Mouse (Mus musculus): Measurements from ENCODE around the gene Apbb2. TPM values are rescaled to one million over a fixed set of nuclear protein-coding genes. Genes with fewer than 3 reads are reported as not detected.

The Apbb2 gene
- polyA plus RNA-seq, 2 experiments = 15.8 to 45.8 TPM

DNA sequence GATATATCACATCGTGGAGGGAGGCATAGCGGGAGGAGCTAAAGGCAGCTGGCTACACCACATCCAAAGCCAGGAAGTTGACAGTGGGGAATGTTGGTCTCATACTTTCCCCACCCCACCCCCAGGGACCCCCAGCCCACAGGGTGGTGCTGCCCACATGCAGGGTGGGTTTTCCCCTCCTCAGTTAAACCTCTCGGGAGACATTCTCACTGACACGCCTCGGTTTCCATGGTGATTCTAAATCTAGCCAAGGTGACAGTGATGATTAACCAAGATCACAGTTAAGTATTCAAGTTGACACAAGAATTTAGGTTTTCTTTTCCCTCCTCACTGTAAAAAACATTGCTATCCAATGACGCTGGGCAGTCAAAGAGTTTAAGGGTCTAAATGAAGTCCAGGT, 270.2 kb downstream of the Apbb2 start:
- Histone ChIP-seq H3K4me2 (replicated peaks; ENCODE audit: low read depth, low read length, severe bottlenecking) (no peak overlapping the region), H3K27ac (replicated peaks; ENCODE audit: low read depth, low read length) (no peak overlapping the region), H3K27me3 (ENCODE audit: control insufficient read depth, insufficient read depth, low read length) (no peaks in the 10 kb centered on the region), H3K9ac (ENCODE audit: low read depth, low read length, severe bottlenecking) (no peak overlapping the region), H3K36me3 (ENCODE audit: control insufficient read depth, insufficient read depth, low read length) (no peaks in the 10 kb centered on the region; the same call in 1 of the 2 replicates), H3K4me1 (ENCODE audit: control insufficient read depth, insufficient read depth, low read length) (peaks cover 8% of the 10 kb centered on the region), H3K4me3 (replicated peaks; ENCODE audit: low read length) (no peak overlapping the region), H3K9me3 (ENCODE audit: control insufficient read depth, low read length) (no peaks in the 10 kb centered on the region)
- DNase-seq (ENCODE audit: low spot score) = no peak
- WGBS = 83% methylated on average over 6 of the region's 6 CpGs
- ATAC-seq (ENCODE audit: low FRiP score, low read depth) = no peak
- no peak for TF ChIP-seq POLR2A (IDR thresholded peaks at IDR 0.05; ENCODE audit: borderline replicate concordance, extremely low read depth, insufficient read depth, insufficient read length)

GRCm38 (mm10) chr5:66346756-66347155, 271.8 kb downstream of the Apbb2 start:
- 90% methylated on average over 6 of the region's 6 CpGs for whole genome bisulfite sequencing
- no peak for TF ChIP-seq POLR2A (IDR thresholded peaks at IDR 0.05; ENCODE audit: borderline replicate concordance, extremely low read depth, insufficient read depth, insufficient read length)

DNA sequence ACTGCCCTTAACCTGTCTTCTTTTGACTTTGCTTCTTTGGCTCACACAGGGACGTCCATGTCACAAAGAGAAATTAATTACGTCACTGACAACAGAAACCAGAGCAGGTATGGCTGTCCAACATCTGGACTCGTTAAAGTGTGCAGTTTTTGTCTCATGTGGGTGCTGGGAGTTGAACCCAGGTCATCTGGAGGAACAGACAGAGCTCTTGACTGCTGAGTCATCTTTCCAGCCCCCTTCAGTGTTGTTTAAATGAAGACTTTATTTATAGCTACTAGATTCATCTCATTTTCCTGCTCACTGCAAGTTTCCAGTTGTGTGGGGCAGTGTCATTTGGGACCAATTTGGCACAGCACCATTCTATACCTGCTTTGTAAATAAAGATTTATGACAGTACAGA, 273.4 kb downstream of the Apbb2 start:
- H3K36me3 ChIP-seq (ENCODE audit: control insufficient read depth, insufficient read depth, low read length) = no peaks in the 10 kb centered on the region
- H3K4me3 ChIP-seq (replicated peaks; ENCODE audit: low read length) = no peak overlapping the region
- no peaks in the 10 kb centered on the region for H3K9me3 ChIP-seq (ENCODE audit: control insufficient read depth, low read length)
- no peak overlapping the region for H3K9ac ChIP-seq (ENCODE audit: low read depth, low read length, severe bottlenecking)
- DNase-seq (ENCODE audit: low spot score) = no peak
- no peak overlapping the region for H3K4me2 ChIP-seq (replicated peaks; ENCODE audit: low read depth, low read length, severe bottlenecking)
- H3K4me1 ChIP-seq (ENCODE audit: control insufficient read depth, insufficient read depth, low read length) = no peaks in the 10 kb centered on the region
- H3K27me3 ChIP-seq (ENCODE audit: control insufficient read depth, insufficient read depth, low read length) = no peaks in the 10 kb centered on the region
- no peak overlapping the region for H3K27ac ChIP-seq (replicated peaks; ENCODE audit: low read depth, low read length)
- 24% methylated on average over 3 of the region's 3 CpGs for WGBS
- no peak for TF ChIP-seq POLR2A (IDR thresholded peaks at IDR 0.05; ENCODE audit: borderline replicate concordance, extremely low read depth, insufficient read depth, insufficient read length)
- no peak for ATAC-seq (ENCODE audit: low FRiP score, low read depth)

More at GRCm38 (mm10) chr5:66346756-66347155, 271.8 kb downstream of the Apbb2 start:
- ATAC-seq (ENCODE audit: low FRiP score, low read depth) = no peak
- no peaks in the 10 kb centered on the region for H3K9me3 ChIP-seq (ENCODE audit: control insufficient read depth, low read length)
- no peak overlapping the region for H3K4me2 ChIP-seq (replicated peaks; ENCODE audit: low read depth, low read length, severe bottlenecking)
- peaks cover 4% of the 10 kb centered on the region for H3K4me1 ChIP-seq (ENCODE audit: control insufficient read depth, insufficient read depth, low read length)
- DNase-seq (ENCODE audit: low spot score) = no peak
- H3K27me3 ChIP-seq (ENCODE audit: control insufficient read depth, insufficient read depth, low read length) = no peaks in the 10 kb centered on the region
- no peak overlapping the region for H3K4me3 ChIP-seq (replicated peaks; ENCODE audit: low read length)
- no peak overlapping the region for H3K27ac ChIP-seq (replicated peaks; ENCODE audit: low read depth, low read length)
- H3K36me3 ChIP-seq (ENCODE audit: control insufficient read depth, insufficient read depth, low read length) = no peaks in the 10 kb centered on the region
- no peak overlapping the region for H3K9ac ChIP-seq (ENCODE audit: low read depth, low read length, severe bottlenecking)

DNA sequence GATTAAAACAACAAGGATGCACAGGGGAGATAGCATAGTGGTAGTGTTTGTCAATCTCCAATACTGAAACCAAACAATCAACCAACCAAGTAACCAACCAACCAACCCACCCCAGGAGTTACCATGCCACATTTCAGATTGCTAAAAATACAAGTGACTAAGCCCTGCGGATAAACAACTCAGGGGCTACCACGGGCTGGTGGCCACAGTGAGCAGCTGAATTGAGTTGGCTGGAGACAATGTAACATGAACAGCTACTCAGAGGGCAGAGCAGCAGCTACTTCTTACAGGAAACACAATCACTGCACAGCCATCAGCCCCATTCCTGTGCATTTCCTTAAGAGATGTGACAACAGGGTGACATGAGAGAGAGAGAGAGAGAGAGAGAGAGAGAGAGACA, 274.4 kb downstream of the Apbb2 start:
- no peaks in the 10 kb centered on the region for H3K36me3 ChIP-seq (ENCODE audit: control insufficient read depth, insufficient read depth, low read length)
- no peaks in the 10 kb centered on the region for H3K9me3 ChIP-seq (ENCODE audit: control insufficient read depth, low read length)
- H3K4me2 ChIP-seq (replicated peaks; ENCODE audit: low read depth, low read length, severe bottlenecking) = no peak overlapping the region
- H3K4me1 ChIP-seq (ENCODE audit: control insufficient read depth, insufficient read depth, low read length) = no peaks in the 10 kb centered on the region
- WGBS = 70% methylated on average over 2 of the region's 2 CpGs
- ATAC-seq (ENCODE audit: low FRiP score, low read depth) = no peak
- TF ChIP-seq POLR2A (IDR thresholded peaks at IDR 0.05; ENCODE audit: borderline replicate concordance, extremely low read depth, insufficient read depth, insufficient read length) = no peak
- no peak overlapping the region for H3K4me3 ChIP-seq (replicated peaks; ENCODE audit: low read length)
- H3K27me3 ChIP-seq (ENCODE audit: control insufficient read depth, insufficient read depth, low read length) = no peaks in the 10 kb centered on the region
- H3K9ac ChIP-seq (ENCODE audit: low read depth, low read length, severe bottlenecking) = no peak overlapping the region
- no peak overlapping the region for H3K27ac ChIP-seq (replicated peaks; ENCODE audit: low read depth, low read length)
- DNase-seq (ENCODE audit: low spot score) = no peak

- H3K4me2 ChIP-seq (replicated peaks; ENCODE audit: low read depth, low read length, severe bottlenecking) = no peak overlapping the region
- H3K27me3 ChIP-seq (ENCODE audit: control insufficient read depth, insufficient read depth, low read length) = no peaks in the 10 kb centered on the region
- H3K9me3 ChIP-seq (ENCODE audit: control insufficient read depth, low read length) = no peaks in the 10 kb centered on the region
- ATAC-seq (ENCODE audit: low FRiP score, low read depth) (no peak), DNase-seq (ENCODE audit: low spot score) (no peak)
- no peak overlapping the region for H3K9ac ChIP-seq (ENCODE audit: low read depth, low read length, severe bottlenecking)
- H3K4me1 ChIP-seq (ENCODE audit: control insufficient read depth, insufficient read depth, low read length) = peaks cover 6% of the 10 kb centered on the region
- 71% methylated on average over 9 of the region's 9 CpGs for WGBS
- no peak overlapping the region for H3K4me3 ChIP-seq (replicated peaks; ENCODE audit: low read length)
- no peak for TF ChIP-seq POLR2A (IDR thresholded peaks at IDR 0.05; ENCODE audit: borderline replicate concordance, extremely low read depth, insufficient read depth, insufficient read length)
- H3K27ac ChIP-seq (replicated peaks; ENCODE audit: low read depth, low read length) = no peak overlapping the region
- H3K36me3 ChIP-seq (ENCODE audit: control insufficient read depth, insufficient read depth, low read length) = no peaks in the 10 kb centered on the region
Observed at GRCm38 (mm10) chr5:66342285-66342684, 276.3 kb downstream of the Apbb2 start.

GRCm38 (mm10) chr5:66341848-66342247, 276.7 kb downstream of the Apbb2 start:
- no peak overlapping the region for H3K4me2 ChIP-seq (replicated peaks; ENCODE audit: low read depth, low read length, severe bottlenecking)
- no peaks in the 10 kb centered on the region for H3K27me3 ChIP-seq (ENCODE audit: control insufficient read depth, insufficient read depth, low read length)
- no peaks in the 10 kb centered on the region for H3K9me3 ChIP-seq (ENCODE audit: control insufficient read depth, low read length)
- H3K9ac ChIP-seq (ENCODE audit: low read depth, low read length, severe bottlenecking) = no peak overlapping the region
- H3K4me3 ChIP-seq (replicated peaks; ENCODE audit: low read length) = no peak overlapping the region
- no peak overlapping the region for H3K27ac ChIP-seq (replicated peaks; ENCODE audit: low read depth, low read length)
- ATAC-seq (ENCODE audit: low FRiP score, low read depth) (no peak), DNase-seq (ENCODE audit: low spot score) (no peak)
- no peaks in the 10 kb centered on the region for H3K36me3 ChIP-seq (ENCODE audit: control insufficient read depth, insufficient read depth, low read length)
- TF ChIP-seq POLR2A (IDR thresholded peaks at IDR 0.05; ENCODE audit: borderline replicate concordance, extremely low read depth, insufficient read depth, insufficient read length) = no peak
- WGBS = 32% methylated on average over 10 of the region's 10 CpGs
- peaks cover 9% of the 10 kb centered on the region for H3K4me1 ChIP-seq (ENCODE audit: control insufficient read depth, insufficient read depth, low read length)
